Comparison of ENCODE assay signal across 28 mouse cellular contexts in genomic region chr11:11587327-11587726, GRCm38 (mm10). TPM values are rescaled to one million over a fixed set of nuclear protein-coding genes. Genes with fewer than 3 reads are reported as not detected.
DNase-seq lines count a peak whose midpoint lies in the region; ATAC-seq and TF ChIP-seq lines count a peak whose summit lies in the region.
"Had no signal": no experiment of that assay in that cellular context is flagged by ENCODE, and none has a peak within 500 bp of the region (broad histone marks: within the 10 kb centered on the region; RNA-seq: fewer than 3 reads in every experiment).

No protein-coding gene starts in this region.

- ATAC-seq in kidney, embryonic 15.5 days (replicated peaks; ENCODE audit: low FRiP score): no peak
- ATAC-seq in common myeloid progenitor, adult 5-6 weeks (replicated peaks; ENCODE audit: low read depth, poor library complexity, severe bottlenecking): peak; percentile 63
- peak; percentile 88 for ATAC-seq in monocyte, adult 5-6 weeks (replicated peaks; ENCODE audit: insufficient number of reproducible peaks, low FRiP score, low TSS enrichment, poor library complexity, severe bottlenecking)
- ATAC-seq in cerebellum, adult (ENCODE audit: insufficient number of reproducible peaks, low FRiP score, low TSS enrichment): no peak
- ATAC-seq: forebrain, embryonic 13.5 days; forebrain, postnatal 0 days; hindbrain, postnatal 0 days had no signal

- TF ChIP-seq CTCF in kidney, adult 2 months (conservative IDR thresholded peaks at IDR 0.05; ENCODE audit: insufficient read depth, insufficient read length, low read depth, low read length): no peak

- peak; percentile 12 for DNase-seq in kidney, adult 2 months
- peak; percentile 57 for DNase-seq in A20 (ENCODE audit: low read depth, low spot score)
- no peak for DNase-seq in kidney, postnatal 25 days
- no peak for DNase-seq in layer of hippocampus, postnatal 36 days
- DNase-seq: adrenal gland, postnatal 10 days; cerebellum, adult 11-12 months; cerebellum, adult 9-10 months; cerebellum, postnatal 25 days; forebrain, postnatal 0 days; gastrocnemius, postnatal 14 days; heart, adult 18-20 months; heart, postnatal 10 days had no signal

- no peaks in the 10 kb centered on the region for H3K4me1 ChIP-seq in kidney, adult 2 months (ENCODE audit: control insufficient read depth, insufficient read depth, low read length)
- no peaks in the 10 kb centered on the region for H3K4me1 ChIP-seq in kidney, embryonic 15.5 days
- H3K4me1 ChIP-seq: embryonic facial prominence, embryonic 10.5 days; forebrain, embryonic 13.5 days; heart, embryonic 10.5 days; hindbrain, embryonic 13.5 days had no signal

- H3K4me2 ChIP-seq in kidney, embryonic 15.5 days: no peak overlapping the region
- H3K4me2 ChIP-seq: forebrain, embryonic 13.5 days; hindbrain, embryonic 13.5 days had no signal

- no peak overlapping the region for H3K27ac ChIP-seq in kidney, adult 2 months (ENCODE audit: insufficient read depth, low read depth, low read length)
- H3K27ac ChIP-seq in kidney, embryonic 15.5 days: no peak overlapping the region
- H3K27ac ChIP-seq: embryonic facial prominence, embryonic 10.5 days; forebrain, embryonic 13.5 days; heart, embryonic 10.5 days; hindbrain, embryonic 13.5 days; hindbrain, postnatal 0 days had no signal

- no peak overlapping the region for H3K9ac ChIP-seq in kidney, embryonic 15.5 days
- H3K9ac ChIP-seq: forebrain, embryonic 13.5 days; forebrain, postnatal 0 days; hindbrain, embryonic 13.5 days had no signal

- H3K4me3 ChIP-seq in kidney, adult 2 months (ENCODE audit: insufficient read depth, low read depth, low read length): no peak overlapping the region
- H3K4me3 ChIP-seq in kidney, embryonic 15.5 days (replicated peaks): no peak overlapping the region
- H3K4me3 ChIP-seq: embryonic facial prominence, embryonic 10.5 days; forebrain, embryonic 13.5 days; heart, embryonic 10.5 days; hindbrain, embryonic 13.5 days had no signal

- TF ChIP-seq POLR2A in kidney, adult 2 months (IDR thresholded peaks at IDR 0.05; ENCODE audit: low read depth, low read length): no peak

- no peaks in the 10 kb centered on the region for H3K9me3 ChIP-seq in kidney, embryonic 15.5 days (replicated peaks)
- H3K9me3 ChIP-seq: embryonic facial prominence, embryonic 10.5 days; forebrain, embryonic 13.5 days; heart, embryonic 10.5 days; hindbrain, embryonic 13.5 days had no signal

- no peaks in the 10 kb centered on the region for H3K27me3 ChIP-seq in kidney, adult 2 months (replicated peaks; ENCODE audit: control insufficient read depth, insufficient read depth, low read length)
- no peaks in the 10 kb centered on the region for H3K27me3 ChIP-seq in kidney, embryonic 15.5 days
- H3K27me3 ChIP-seq: forebrain, embryonic 13.5 days; hindbrain, embryonic 13.5 days had no signal

- WGBS in kidney, adult 2 months: 35% methylated on average over 2 of the region's 2 CpGs
- 66% methylated on average over 2 of the region's 2 CpGs for WGBS in kidney, embryonic 15.5 days

- no peaks in the 10 kb centered on the region for H3K36me3 ChIP-seq in kidney, adult 2 months (ENCODE audit: control insufficient read depth, insufficient read depth, low read length)
- H3K36me3 ChIP-seq in kidney, embryonic 15.5 days: no peaks in the 10 kb centered on the region
- H3K36me3 ChIP-seq: embryonic facial prominence, embryonic 10.5 days; heart, embryonic 10.5 days; hindbrain, embryonic 13.5 days had no signal

RNA-seq across cellular contexts. Expression of gene 4930512M02Rik, which starts 40.3 kb away (rescaled TPM):
- polyA plus RNA-seq in kidney, adult 2 months (2012; rRNA removed): not detected in 2 replicates
- polyA plus RNA-seq in kidney, embryonic 15.5 days (2015; fragmentation: Nextera tagmentation; extraction: Ambion mirVana): not detected in 2 replicates
- not detected in 2 replicates for total RNA-seq in common myeloid progenitor, adult 5-6 weeks (2017)
- total RNA-seq in monocyte, adult 5-6 weeks (2017): not detected in 3 replicates
- total RNA-seq in layer of hippocampus, postnatal 36 days (2021): not detected
- total RNA-seq: adrenal gland, postnatal 10 days; adrenal gland, postnatal 4 days; forebrain, postnatal 0 days; gastrocnemius, adult 18-20 months; gastrocnemius, postnatal 14 days; heart, adult 18-20 months; heart, postnatal 10 days; hematopoietic stem cell, adult 5-6 weeks; hindbrain, postnatal 0 days had no signal
- polyA plus RNA-seq: brain, embryonic 14.5 days; embryonic facial prominence, embryonic 10.5 days; embryonic facial prominence, embryonic 14.5 days; forebrain, embryonic 13.5 days; forebrain, postnatal 0 days; heart, embryonic 10.5 days; heart, embryonic 14.5 days; hindbrain, embryonic 13.5 days; hindbrain, postnatal 0 days; intestine, embryonic 14.5 days had no signal

Comparison
In these comparisons a context has a peak if more than half of its experiments do, and no peak if none do; other contexts are left out.
1. DNase-seq: peak in kidney, adult 2 months (single experiment) and A20 (single experiment); none in kidney, postnatal 25 days (0 of 2) and layer of hippocampus, postnatal 36 days (0 of 2).
2. ATAC-seq: peak in common myeloid progenitor, adult 5-6 weeks (single experiment) and monocyte, adult 5-6 weeks (single experiment); none in kidney, embryonic 15.5 days (single experiment) and cerebellum, adult (single experiment).